ENCODE assay signal across 9 mouse cellular contexts in genomic region chr5:115514896-115515587, GRCm38 (mm10). TPM values are rescaled to one million over a fixed set of nuclear protein-coding genes. Genes with fewer than 3 reads are reported as not detected.
A peak's percentile ranks its signal among the peaks of the same experiment; 100 is the strongest.
DNase-seq lines count a peak whose midpoint lies in the region; ATAC-seq and TF ChIP-seq lines count a peak whose summit lies in the region.
"Had no signal": no experiment of that assay in that cellular context is flagged by ENCODE, and none has a peak within 500 bp of the region (broad histone marks: within the 10 kb centered on the region; RNA-seq: fewer than 3 reads in every experiment).

No protein-coding gene starts in this region.

- H3K4me1 ChIP-seq in forebrain, embryonic 12.5 days: peaks cover 17% of the 10 kb centered on the region
- peaks cover 40% of the 10 kb centered on the region for H3K4me1 ChIP-seq in limb, embryonic 12.5 days (replicated peaks)
- H3K4me1 ChIP-seq in midbrain, embryonic 16.5 days (ENCODE audit: control insufficient read depth, insufficient read depth, low read length): peaks cover 4% of the 10 kb centered on the region

- no peaks in the 10 kb centered on the region for H3K9me3 ChIP-seq in forebrain, embryonic 12.5 days
- no peaks in the 10 kb centered on the region for H3K9me3 ChIP-seq in limb, embryonic 12.5 days
- H3K9me3 ChIP-seq in midbrain, embryonic 16.5 days (replicated peaks; ENCODE audit: control insufficient read depth, low read length, poor library complexity, severe bottlenecking): no peaks in the 10 kb centered on the region

- H3K4me2 ChIP-seq in forebrain, embryonic 12.5 days: no peak overlapping the region
- H3K4me2 ChIP-seq in limb, embryonic 12.5 days: peak overlapping the region; percentile 39
- no peak overlapping the region for H3K4me2 ChIP-seq in midbrain, embryonic 16.5 days (ENCODE audit: low read length)

- ATAC-seq in forebrain, embryonic 12.5 days (ENCODE audit: low FRiP score): no peak
- peak; percentile 82 for ATAC-seq in limb, embryonic 12.5 days (ENCODE audit: insufficient number of reproducible peaks, insufficient read depth, low FRiP score, low TSS enrichment, low read depth)
- no peak; the same call in 1 of the 2 replicates for ATAC-seq in midbrain, embryonic 16.5 days

- no peak overlapping the region for H3K9ac ChIP-seq in forebrain, embryonic 12.5 days
- H3K9ac ChIP-seq in limb, embryonic 12.5 days (replicated peaks): peak overlapping the region; percentile 42; the same call in 1 of the 2 replicates
- no peak overlapping the region for H3K9ac ChIP-seq in midbrain, embryonic 16.5 days (ENCODE audit: low read depth, low read length)

- H3K27me3 ChIP-seq in forebrain, embryonic 12.5 days: no peaks in the 10 kb centered on the region
- no peaks in the 10 kb centered on the region for H3K27me3 ChIP-seq in limb, embryonic 12.5 days
- no peaks in the 10 kb centered on the region for H3K27me3 ChIP-seq in midbrain, embryonic 16.5 days (ENCODE audit: control insufficient read depth, insufficient read depth, low read depth, low read length)

- H3K36me3 ChIP-seq in forebrain, embryonic 12.5 days (replicated peaks): no peaks in the 10 kb centered on the region
- H3K36me3 ChIP-seq in limb, embryonic 12.5 days: peaks cover 30% of the 10 kb centered on the region; the same call in 1 of the 2 replicates
- H3K36me3 ChIP-seq in midbrain, embryonic 16.5 days (ENCODE audit: control insufficient read depth, insufficient read depth, low read length): no peaks in the 10 kb centered on the region

- H3K27ac ChIP-seq in left cerebral cortex, adult 2 months: peak overlapping the region; percentile 71
- H3K27ac ChIP-seq in forebrain, embryonic 12.5 days: peak overlapping the region; percentile 54
- peak overlapping the region; percentile 97 for H3K27ac ChIP-seq in limb, embryonic 12.5 days
- H3K27ac ChIP-seq in midbrain, embryonic 16.5 days (ENCODE audit: low read length): peak overlapping the region; percentile 1; the same call in 1 of the 2 replicates

- DNase-seq in left cerebral cortex, adult 2 months (ENCODE audit: extremely low spot score in 1 of 2, low spot score in 2 of 2): no peak
- DNase-seq in left cerebral cortex, postnatal 14 days (ENCODE audit: low spot score in 2 of 2): no peak
- DNase-seq in heart, postnatal 36 days: peak; percentile 71 to 79
- no peak for DNase-seq in spleen, postnatal 14 days (ENCODE audit: low spot score in 2 of 2)
- no peak for DNase-seq in urinary bladder, postnatal 25 days (ENCODE audit: low spot score)

- WGBS in forebrain, embryonic 12.5 days: 64% methylated on average over 20 of the region's 20 CpGs
- WGBS in limb, embryonic 12.5 days: 30% methylated on average over 20 of the region's 20 CpGs
- WGBS in midbrain, embryonic 16.5 days: 64% methylated on average over 20 of the region's 20 CpGs

- intact Hi-C loops in left cerebral cortex, adult 2 months (cut with DNase I): no loop called here
- intact Hi-C loops in left cerebral cortex, postnatal 14 days (cut with DNase I): no loop called here
- intact Hi-C loops in heart, postnatal 36 days (cut with DNase I): no loop called here

- no peak overlapping the region for H3K4me3 ChIP-seq in left cerebral cortex, adult 2 months
- H3K4me3 ChIP-seq in forebrain, embryonic 12.5 days (replicated peaks): no peak overlapping the region
- H3K4me3 ChIP-seq in limb, embryonic 12.5 days (replicated peaks): no peak overlapping the region; the same call in 1 of the 2 replicates
- no peak overlapping the region for H3K4me3 ChIP-seq in midbrain, embryonic 16.5 days (ENCODE audit: low read depth, low read length)

- no peak for TF ChIP-seq CTCF in left cerebral cortex, adult 2 months (IDR thresholded peaks at IDR 0.05)

RNA-seq across cellular contexts. Expression of gene Pxn, which starts 8.6 kb away (rescaled TPM):
- total RNA-seq in left cerebral cortex, adult 2 months (2021): 10 to 100 TPM; 22.8 to 25.7 TPM
- total RNA-seq in left cerebral cortex, postnatal 14 days (2021): 10 to 100 TPM; 20.8 to 22.1 TPM
- 24.6 and 25.3 TPM in 2 replicates for polyA plus RNA-seq in forebrain, embryonic 12.5 days (2016; fragmentation: Nextera tagmentation; extraction: Ambion mirVana)
- 10 to 100 TPM; 36.2 to 37.9 TPM for total RNA-seq in heart, postnatal 36 days (2021)
- 40.3 and 47.1 TPM in 2 replicates for polyA plus RNA-seq in limb, embryonic 12.5 days (2016; fragmentation: Nextera tagmentation; extraction: Ambion mirVana)
- polyA plus RNA-seq in midbrain, embryonic 16.5 days (2015; fragmentation: Nextera tagmentation; extraction: Ambion mirVana): 18.3 and 18.5 TPM in 2 replicates

RNA-seq across cellular contexts. Expression of gene Sirt4, which starts 30.5 kb away (rescaled TPM):
- total RNA-seq in left cerebral cortex, adult 2 months (2021): 10 to 100 TPM; 40.7 to 43.5 TPM
- total RNA-seq in left cerebral cortex, postnatal 14 days (2021): 10 to 100 TPM; 27.4 to 27.7 TPM
- polyA plus RNA-seq in forebrain, embryonic 12.5 days (2016; fragmentation: Nextera tagmentation; extraction: Ambion mirVana): 20.0 and 23.2 TPM in 2 replicates
- 10 to 100 TPM; 17.9 to 18.1 TPM for total RNA-seq in heart, postnatal 36 days (2021)
- 21.9 and 24.9 TPM in 2 replicates for polyA plus RNA-seq in limb, embryonic 12.5 days (2016; fragmentation: Nextera tagmentation; extraction: Ambion mirVana)
- 32.3 and 32.7 TPM in 2 replicates for polyA plus RNA-seq in midbrain, embryonic 16.5 days (2015; fragmentation: Nextera tagmentation; extraction: Ambion mirVana)

RNA-seq across cellular contexts. Expression of gene Rplp0, which starts 44.2 kb away (rescaled TPM):
- 100 to 1,000 TPM; 183 to 187 TPM for total RNA-seq in left cerebral cortex, adult 2 months (2021)
- total RNA-seq in left cerebral cortex, postnatal 14 days (2021): 100 to 1,000 TPM; 286 to 303 TPM
- polyA plus RNA-seq in forebrain, embryonic 12.5 days (2016; fragmentation: Nextera tagmentation; extraction: Ambion mirVana): 860 and 944 TPM in 2 replicates
- 100 to 1,000 TPM; 650 to 668 TPM for total RNA-seq in heart, postnatal 36 days (2021)
- polyA plus RNA-seq in limb, embryonic 12.5 days (2016; fragmentation: Nextera tagmentation; extraction: Ambion mirVana): 1,237 and 1,243 TPM in 2 replicates
- polyA plus RNA-seq in midbrain, embryonic 16.5 days (2015; fragmentation: Nextera tagmentation; extraction: Ambion mirVana): 794 and 826 TPM in 2 replicates

RNA-seq across cellular contexts. Expression of gene Pla2g1b, which starts 49.0 kb away (rescaled TPM):
- not detected for total RNA-seq in left cerebral cortex, adult 2 months (2021)
- not detected for total RNA-seq in left cerebral cortex, postnatal 14 days (2021)
- not detected in 2 replicates for polyA plus RNA-seq in forebrain, embryonic 12.5 days (2016; fragmentation: Nextera tagmentation; extraction: Ambion mirVana)
- total RNA-seq in heart, postnatal 36 days (2021): not detected
- not detected in 2 replicates for polyA plus RNA-seq in limb, embryonic 12.5 days (2016; fragmentation: Nextera tagmentation; extraction: Ambion mirVana)
- polyA plus RNA-seq in midbrain, embryonic 16.5 days (2015; fragmentation: Nextera tagmentation; extraction: Ambion mirVana): not detected in 2 replicates
- total RNA-seq: layer of hippocampus, adult 8-10 months had no signal

RNA-seq across cellular contexts. Expression of gene Gcn1l1, which starts 50.0 kb away (rescaled TPM):
- total RNA-seq in left cerebral cortex, adult 2 months (2021): 10 to 100 TPM; 70.7 to 73.2 TPM
- total RNA-seq in left cerebral cortex, postnatal 14 days (2021): 10 to 100 TPM; 64.0 to 69.7 TPM
- 60.4 and 67.4 TPM in 2 replicates for polyA plus RNA-seq in forebrain, embryonic 12.5 days (2016; fragmentation: Nextera tagmentation; extraction: Ambion mirVana)
- 10 to 100 TPM; 43.1 to 49.5 TPM for total RNA-seq in heart, postnatal 36 days (2021)
- polyA plus RNA-seq in limb, embryonic 12.5 days (2016; fragmentation: Nextera tagmentation; extraction: Ambion mirVana): 55.4 and 57.4 TPM in 2 replicates
- polyA plus RNA-seq in midbrain, embryonic 16.5 days (2015; fragmentation: Nextera tagmentation; extraction: Ambion mirVana): 45.1 and 46.7 TPM in 2 replicates

Comparison
In these comparisons a context has a peak if more than half of its experiments do, and no peak if none do; other contexts are left out.
1. DNase-seq: peak in heart, postnatal 36 days (2 of 2); none in left cerebral cortex, adult 2 months (0 of 2), left cerebral cortex, postnatal 14 days (0 of 2), spleen, postnatal 14 days (0 of 2) and urinary bladder, postnatal 25 days (single experiment).
2. H3K27ac ChIP-seq: peak in every context shown above with its lines; median percentile 97 in limb, embryonic 12.5 days; 71 in left cerebral cortex, adult 2 months; 54 in forebrain, embryonic 12.5 days; 1 in midbrain, embryonic 16.5 days.